Mouse (Mus musculus) layer of hippocampus, adult 18-20 months (tissue): ENCODE measurements at regions not wholly inside any gene's neighbourhood (a gene's known extent, or its start where the extent isn't known, plus 50 kb on each side); places are given as distances from the start of the nearest gene placed in this dataset.

Source experiments
- DNase-seq, 2 experiments: peaks; one replicate each; pipeline ENCODE4 v3.0.0; 2022; ENCODE audit warnings: low spot score in 2 of 2

DNA sequence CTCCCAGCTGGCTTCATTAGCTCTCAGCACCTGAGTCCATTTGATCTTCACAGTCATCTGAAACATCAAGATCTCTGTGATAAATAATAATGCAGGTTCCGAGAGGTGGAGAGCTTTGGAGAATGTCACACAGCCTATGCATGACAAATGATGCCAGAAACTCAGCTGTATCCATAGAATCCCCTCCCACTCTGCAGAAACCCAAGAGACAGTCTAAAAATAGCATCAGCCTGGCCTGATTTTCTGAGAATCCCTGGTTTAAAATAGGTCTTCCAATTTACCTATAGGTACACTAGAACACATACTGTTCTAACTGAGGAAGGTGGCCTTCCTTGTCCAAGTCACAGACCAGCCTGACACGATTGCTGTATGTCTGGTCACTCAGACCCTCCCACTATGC, 184.0 kb upstream of the B3gat1 start:
- DNase-seq, result no peak

DNA sequence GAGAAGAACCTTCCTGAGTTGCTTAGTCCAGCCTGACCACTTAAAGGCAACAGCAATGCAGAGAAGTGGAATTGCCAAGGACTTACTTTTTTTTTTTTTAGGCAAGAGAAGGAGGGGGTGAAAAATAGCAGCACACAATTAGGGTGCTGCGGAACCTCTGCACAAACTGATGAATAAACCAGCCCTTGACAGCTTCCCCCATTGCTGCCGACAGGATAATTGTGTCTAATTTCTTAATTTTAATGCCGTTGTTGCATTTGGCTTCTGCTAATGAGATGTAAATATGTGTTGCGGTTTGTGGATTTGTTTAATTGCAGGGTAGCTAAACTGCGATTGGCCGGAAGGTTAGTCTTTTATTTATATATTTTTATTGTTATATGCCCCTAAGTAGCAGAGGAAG, 157.5 kb upstream of the B3gat1 start:
- DNase-seq, result no peak

DNA sequence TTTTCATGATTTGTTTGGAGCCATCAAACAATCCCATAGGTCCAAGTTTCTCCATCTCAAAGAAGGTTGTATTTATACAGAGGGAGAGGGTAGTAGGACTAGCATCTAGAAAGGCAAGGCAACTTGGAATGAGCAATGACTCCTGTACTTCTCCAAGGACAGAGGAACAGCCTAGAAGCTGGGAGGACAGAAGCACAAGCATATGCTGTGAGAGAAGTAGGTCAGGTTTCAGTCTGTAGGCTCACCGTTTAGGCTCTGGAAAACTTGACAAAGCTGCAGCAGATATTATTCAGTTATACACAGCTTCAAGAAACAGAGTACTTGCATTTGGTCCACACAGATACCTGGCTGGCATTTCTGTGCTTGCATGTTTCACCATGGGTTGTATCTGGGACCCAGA, 131.5 kb upstream of the B3gat1 start:
- DNase-seq, result no peak

DNA sequence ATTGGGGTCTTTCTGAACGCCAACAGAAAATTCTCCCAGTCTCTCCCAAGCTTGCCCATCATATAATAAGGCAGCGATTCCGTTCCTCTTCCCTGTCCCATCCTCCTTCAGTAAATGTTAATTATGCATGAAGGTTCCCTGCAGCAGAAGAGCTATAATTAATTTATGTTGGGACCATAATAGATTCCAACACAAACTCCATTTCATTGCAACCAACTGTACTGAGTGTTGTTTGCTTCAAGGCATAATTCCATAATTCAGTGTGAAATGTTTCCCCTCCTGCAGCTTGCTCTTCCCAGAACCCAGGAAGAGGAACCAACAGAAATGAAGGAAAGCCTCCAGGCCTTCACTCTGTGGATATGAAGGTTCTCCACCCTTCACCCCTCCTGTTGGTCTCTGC, 129.0 kb upstream of the B3gat1 start:
- DNase-seq, result no peak

DNA sequence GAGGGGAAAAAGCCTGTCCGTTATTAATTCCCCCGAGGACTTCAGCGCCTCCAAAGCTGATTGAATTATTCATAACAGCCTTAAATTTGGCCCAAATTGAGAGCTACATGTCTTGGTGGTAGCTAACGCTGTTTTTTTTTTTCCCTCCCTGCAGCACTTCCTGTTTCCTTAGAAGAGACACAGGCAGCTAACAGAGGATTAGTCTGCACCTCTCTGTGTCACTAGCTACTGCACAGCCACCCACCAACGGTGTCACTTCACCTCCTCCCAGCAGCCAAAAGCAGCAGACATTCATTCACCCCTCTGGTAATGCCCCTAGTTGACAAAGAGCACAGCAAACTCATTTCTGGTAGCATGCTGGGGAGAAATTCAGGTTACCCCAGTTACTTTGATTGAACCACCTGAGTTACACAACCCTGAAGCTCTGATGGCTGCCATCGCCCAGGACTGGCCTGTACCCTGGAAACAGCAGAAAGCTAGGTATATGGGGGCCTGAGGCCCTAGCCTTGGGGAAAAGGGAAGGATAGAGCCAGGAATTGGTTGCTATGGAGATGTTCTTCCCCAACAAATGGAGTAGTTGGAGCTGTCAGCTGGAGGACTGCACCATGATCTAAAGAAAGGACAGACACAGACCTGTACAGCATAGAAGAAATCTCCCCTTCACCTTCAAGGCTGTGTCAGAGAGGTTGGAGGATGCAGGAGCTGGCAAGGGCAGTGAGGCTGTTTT, 121.7 kb upstream of the B3gat1 start:
- DNase-seq, result peak in 1 of 2 experiments; percentile 55

DNA sequence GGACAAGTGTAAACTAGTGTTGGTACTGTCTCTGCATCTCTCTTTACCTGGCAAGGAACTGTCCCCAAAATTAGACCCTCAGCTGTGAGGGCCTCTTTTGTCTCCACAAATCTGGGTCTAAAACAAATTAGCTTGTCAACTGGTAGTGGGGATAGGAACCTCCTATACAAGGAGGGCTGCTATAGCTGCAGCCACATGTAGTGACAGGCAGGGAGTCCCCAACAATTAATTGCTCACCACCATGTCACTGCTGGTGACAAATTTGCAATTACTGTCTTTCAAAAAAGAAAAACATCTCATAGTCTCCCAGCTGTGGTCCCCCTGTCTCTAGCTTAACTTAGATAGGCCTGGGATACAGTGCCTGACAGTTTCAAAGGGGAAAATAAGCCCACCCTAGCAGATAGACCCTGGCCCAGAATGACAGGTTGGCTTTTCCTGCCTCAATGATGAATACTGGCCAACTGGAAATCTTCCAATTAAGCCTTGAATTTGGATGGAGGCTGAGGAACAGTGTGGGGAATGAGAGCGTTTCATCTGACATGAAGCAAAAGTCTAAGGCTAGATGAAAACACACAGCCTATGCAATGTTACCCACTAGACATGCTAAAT, 110.6 kb upstream of the B3gat1 start:
- DNase-seq, result no peak

DNA sequence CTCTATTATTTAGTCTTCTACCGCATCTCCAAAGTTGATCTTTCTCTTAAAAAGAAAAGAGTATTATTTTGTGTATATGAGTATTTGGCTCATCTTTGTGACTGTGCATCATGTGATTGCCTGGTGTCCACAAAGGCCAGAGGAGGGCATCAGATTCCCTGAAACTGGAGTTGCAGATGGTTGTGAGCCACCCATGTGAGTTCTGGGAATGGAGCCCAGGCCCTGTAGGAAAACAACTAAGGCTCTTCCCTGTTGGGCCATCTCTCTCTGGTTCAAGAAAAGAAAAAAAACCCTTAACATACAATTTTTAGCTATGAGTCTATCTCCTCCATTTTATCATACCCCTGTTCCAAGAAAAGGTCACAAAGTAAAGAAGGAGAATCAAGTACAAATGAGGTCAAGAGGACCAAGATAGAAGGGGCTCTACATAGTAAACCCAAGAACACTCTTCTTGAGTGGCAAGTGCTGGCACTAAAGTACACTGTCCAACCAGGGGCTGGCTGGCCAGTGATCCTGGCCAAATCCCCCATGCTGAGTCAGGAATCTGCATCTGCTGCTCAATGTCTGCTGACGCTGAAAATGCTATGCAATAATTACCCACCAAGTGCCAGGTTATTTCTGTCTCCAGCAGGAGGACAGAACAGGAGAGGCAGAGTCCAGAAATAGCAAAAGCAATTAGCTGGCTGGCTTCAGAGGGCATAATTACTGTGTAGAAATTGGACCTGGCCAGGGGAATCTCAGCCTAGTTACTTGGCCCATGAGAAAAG, 108.2 kb upstream of the B3gat1 start:
- DNase-seq, result no peak

DNA sequence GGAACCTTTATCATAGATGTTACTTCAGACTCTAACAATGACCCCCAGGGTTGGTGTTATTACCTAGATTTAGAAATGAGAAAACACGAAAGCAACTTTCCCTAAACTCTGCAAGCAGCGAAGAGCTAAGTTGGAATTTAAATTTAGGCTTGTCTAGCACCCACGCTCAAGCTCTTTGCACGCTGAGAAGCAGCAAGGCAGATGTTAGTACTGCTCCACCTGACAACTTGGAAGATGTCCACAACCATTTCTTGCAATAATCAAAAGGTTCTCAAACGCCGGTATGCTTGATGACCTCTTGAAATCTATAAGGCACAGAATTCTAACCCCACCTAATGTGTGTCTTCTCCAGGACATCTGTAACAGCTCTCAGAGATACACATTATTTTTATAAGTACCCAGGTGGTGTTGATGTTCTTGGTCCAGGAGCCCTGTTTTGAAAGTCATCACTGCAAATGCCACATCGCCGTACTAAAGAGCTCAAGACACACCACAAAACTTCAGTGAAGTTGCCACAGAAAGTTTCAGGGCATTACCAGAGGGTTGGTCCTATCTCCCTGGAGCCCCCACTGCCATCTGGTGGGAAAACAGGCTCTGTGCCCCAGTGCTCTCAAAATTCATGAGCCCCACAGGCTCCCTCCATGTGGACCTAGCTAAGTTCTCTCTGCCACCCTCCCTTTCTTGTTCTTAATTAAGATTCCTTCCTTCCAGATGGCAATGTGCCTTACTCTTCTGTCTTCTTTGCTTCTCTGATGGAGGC, 100.5 kb upstream of the B3gat1 start:
- DNase-seq, result peak; percentile 30 to 51

DNA sequence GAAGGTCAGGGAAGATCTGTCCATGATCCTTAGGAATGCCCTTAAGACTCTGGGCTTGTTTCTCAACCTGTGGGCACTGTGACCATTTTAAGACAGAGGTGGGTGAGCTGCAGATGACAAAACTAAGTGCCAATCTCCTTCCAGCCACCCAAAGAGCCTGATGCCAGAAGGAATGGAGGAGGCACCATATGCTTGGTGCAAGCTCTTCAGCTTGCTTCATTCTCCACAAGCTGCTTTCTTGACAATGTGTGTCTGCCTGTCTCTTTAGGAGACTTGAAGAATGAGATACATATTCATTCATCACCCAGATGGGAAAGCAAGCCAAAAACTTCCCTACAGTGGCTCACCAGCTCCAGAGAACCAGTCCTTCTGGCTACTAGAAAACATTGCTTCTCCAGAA, 98.3 kb upstream of the B3gat1 start:
- peak; percentile 72 to 75 for DNase-seq

DNA sequence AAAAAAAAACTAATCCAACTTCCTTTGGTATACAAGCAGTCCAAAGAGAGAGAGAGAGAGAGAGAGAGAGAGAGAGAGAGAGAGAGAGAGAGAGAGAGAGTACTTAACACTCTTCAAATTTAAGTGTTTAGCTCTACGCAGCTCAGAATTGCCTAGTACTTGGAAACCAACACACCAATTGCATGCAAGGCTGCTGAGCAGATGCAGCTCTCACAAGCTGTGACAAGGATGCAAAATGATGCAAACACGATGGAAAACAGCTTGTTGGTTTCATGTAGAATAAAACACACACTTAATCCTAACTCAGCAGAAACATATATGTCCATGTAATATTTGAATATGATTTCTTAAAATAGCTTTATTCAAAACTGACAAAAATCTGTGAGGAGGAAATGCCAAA, 94.9 kb upstream of the B3gat1 start:
- no peak for DNase-seq

DNA sequence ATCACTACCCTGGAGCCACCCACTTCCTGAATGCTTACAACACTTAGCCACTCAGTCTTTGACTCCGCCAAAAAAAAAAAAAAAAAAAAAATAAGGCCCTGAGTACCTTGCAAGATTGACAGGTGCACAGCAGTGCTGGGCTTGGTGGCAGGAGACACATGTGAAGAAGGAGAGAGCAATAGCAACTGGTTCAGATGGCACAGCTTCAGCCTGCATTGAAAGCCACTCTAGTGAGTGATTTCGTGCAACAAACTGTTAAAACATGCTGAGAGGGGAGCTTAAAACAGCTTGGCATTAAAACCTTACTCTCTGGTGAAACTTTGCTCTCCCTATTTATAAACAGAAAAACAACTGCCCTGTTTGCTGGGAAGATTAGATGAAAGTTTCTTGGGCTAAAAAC, 91.2 kb upstream of the B3gat1 start:
- DNase-seq, result no peak

DNA sequence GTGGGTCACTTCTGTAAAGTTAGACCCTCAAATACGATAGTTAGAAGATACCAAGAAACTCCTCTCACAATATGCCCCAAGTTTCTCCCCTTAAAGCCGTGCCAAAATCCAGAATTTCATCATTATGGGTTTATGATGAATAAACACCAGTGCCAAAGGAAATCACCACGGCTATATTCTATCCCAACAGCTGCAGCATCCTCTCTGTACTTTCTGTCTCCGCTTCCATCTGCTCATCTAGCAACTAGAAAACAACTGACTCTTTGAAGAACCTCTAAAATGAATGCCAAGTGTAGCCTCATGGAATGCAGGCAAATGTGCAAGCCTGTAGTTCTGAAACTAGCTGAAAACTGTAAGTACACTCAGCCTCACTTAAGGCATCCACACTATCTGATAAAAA, 90.7 kb upstream of the B3gat1 start:
- DNase-seq, result peak; percentile 31 to 51

DNA sequence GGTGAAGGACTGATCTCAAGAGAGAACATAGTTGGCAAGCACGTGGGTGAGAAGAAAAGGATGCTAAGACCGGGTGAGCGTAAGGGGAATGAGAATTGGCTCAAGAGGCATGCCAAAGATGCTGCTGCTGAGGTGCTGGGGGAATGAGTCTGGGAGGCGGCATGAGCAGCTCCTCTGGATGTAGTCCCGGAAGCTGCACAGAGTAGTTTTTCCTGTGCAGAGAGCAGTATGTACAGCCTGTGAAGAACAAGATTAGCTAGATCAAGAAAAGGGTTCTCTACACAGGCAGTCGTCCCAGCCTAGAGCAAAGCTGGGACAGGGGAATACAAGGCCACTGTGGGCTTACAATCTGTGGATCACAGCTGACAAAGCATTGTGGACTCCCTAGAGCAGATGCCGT, 84.0 kb upstream of the B3gat1 start:
- DNase-seq, result peak in 1 of 2 experiments; percentile 31

DNA sequence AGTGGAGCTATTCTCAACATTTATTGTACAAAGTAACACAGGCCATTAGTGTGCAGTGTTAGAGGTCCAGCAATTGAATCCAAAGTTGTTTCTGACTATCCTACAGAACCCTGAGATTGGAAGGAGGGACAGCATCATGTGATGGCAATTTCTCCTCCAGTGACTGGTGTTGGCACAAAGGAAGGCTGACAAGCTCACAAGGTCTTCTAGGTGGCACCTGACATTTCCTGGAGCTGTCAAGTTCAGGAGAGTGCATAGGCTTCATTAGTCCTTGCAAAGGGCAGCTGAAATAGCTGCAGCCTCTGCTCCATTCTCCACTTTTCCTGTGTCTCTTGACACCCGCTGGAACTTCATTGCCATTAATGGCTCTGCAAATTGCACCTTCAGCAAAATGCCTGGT, 80.6 kb upstream of the B3gat1 start:
- DNase-seq, result no peak

DNA sequence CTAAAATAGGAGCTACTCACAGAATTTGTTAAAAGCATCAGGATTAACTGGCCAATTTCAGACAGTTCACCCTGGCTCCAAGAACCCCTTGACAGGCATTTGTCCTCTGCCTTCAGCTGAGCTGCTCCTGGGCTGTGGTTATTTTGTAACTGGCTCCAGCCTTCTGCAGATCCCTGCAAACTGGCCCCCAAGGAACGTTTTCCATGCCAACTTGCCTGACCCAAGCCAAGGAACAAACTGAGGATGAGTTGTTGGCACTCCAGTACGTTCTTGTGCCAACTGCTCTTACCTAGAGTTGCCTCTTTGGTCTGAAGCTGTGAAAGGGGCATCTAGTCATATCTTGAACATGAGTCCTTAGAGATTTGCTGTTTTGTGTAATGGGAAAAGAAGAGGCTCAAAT, 74.2 kb upstream of the B3gat1 start:
- DNase-seq, result no peak

DNA sequence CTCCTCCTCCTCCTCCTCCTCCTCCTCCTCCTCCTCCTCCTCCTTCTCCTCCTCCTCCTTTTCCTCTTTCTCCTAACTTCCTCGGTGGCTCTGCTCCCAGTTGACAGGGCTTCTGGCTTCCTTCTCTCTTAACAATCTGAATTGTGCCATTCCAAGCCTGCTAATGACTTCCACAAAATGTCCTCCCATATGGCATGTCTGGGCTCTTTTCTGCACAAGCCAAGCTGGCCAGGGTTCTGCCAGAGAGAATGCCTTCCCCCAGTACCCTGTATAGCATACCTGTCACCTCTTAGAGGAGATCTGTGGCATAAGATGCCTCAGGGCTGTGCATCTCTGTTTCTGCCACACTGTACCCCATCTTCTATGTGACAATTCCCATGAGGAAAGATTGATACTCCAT, 70.0 kb upstream of the B3gat1 start:
- DNase-seq, result peak in 1 of 2 experiments; percentile 31

DNA sequence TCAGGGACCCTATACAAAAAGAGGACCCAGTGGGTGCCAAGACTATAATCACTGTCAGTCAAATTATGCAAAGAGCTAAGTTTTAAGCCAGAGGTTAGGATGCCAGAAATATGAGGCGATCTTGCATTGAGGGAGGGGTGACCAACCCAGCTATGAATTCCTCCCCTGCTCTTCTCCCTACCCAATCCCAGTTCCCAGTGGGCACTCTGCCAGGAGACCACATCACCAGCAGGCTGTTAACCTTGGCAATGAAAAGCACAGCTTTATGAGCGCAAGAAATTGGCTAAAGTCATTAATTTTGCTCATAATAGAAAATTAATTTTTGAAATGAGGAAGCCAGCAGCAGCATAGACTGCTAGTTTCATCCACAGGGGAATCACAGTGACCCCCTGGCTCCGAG, 65.7 kb upstream of the B3gat1 start:
- DNase-seq, result no peak

DNA sequence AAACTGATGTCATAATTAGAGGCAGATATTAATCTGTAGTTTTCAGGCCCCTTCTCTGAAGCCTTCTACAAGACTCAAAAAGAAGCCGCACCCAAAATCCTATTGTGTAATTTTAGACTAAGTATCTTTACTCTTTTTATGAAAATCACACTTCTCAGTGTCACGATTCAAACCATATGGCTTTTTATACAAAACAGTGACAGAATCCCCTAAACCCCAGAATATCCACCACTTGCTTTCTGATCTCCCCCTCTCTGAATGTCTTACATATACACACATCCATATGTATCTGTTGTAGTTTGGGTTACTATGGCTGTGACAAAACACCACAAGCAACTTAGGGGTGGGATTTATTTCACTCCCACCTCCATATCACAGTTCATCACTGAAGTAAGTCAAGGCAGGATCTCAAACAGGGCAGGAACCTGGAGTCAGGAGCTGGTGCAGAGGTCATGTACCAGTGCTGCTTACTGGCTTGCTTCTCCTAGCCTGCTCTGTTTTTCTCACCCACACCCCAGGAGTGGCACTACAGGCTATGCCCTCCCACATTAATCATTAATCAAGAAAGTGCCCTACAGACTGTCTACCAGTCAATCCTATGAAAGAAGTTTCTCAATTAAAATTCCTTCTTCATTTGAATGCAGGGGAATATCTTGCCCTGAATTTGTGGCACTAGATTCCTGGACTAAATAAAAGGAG, 59.3 kb upstream of the B3gat1 start:
- no peak for DNase-seq

DNA sequence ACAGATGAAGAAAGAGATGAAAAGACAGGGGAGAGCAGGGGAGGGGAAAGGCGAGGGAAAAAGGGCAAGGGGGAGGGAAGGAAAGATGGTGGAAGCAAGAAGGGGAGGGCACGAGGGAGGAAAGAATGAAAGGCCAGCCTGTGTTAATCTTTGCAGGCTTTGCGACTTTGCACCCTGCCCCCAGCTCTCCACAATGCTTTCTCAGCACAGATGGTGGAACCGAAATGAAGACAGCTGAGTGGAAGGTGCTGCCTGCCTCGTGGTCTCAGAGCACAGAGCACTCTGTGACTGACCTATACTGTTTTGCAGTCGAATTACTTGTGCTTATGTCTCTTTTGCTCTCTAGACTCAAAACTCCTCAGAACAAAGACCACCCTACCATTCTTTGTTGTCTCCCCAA, 55.2 kb upstream of the B3gat1 start:
- peak in 1 of 2 experiments; percentile 35 for DNase-seq

DNA sequence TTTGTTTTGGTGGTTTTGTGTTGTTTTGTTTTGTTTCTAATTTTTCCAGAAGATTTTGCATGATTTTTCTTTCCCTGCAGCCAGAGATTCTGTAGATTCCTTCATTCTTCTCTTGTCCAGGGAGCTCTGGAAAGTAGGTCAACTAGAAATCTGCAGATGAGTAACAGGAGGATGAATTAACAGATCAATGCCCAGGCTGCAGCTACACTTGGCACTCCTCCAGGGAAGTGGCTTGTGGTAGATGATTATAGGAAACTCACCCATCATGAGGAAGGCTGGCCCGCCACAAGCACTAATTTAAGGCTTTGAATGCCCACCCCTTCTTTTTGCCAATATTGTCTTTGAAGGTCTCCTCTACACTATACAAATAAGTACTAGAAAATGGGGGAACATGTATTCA, 52.0 kb upstream of the B3gat1 start:
- no peak for DNase-seq
